Mouse (Mus musculus) megakaryocyte progenitor cell, adult 5-6 weeks (primary cell): Measurements from ENCODE around the gene Kptn. TPM values are rescaled to one million over a fixed set of nuclear protein-coding genes. Genes with fewer than 3 reads are reported as not detected.

Experiments
- ATAC-seq: replicated peaks from 2 replicates; pipeline ENCODE4 v1.8.0; 2016; ENCODE audit warnings: mild to moderate bottlenecking, moderate TSS enrichment, inconsistent platforms; ENCODE audit not compliant: poor library complexity
- total RNA-seq, 2 experiments: library from RNA; stranded (forward) in 1 of 2; stranded (reverse) in 1 of 2; fragments of 157-497, 149-512 nt in 1 of 2; fragments of 200-1000 nt in 1 of 2; gene quantifications; 2 replicates each; pipeline versions ENCODE4 v1.2.3 to v1.2.4; 2015 to 2017

Gene Kptn
- total RNA-seq (2015) (8.1 and 10.7 TPM in 2 replicates), total RNA-seq (2017) (8.3 and 10.6 TPM in 2 replicates)

DNA sequence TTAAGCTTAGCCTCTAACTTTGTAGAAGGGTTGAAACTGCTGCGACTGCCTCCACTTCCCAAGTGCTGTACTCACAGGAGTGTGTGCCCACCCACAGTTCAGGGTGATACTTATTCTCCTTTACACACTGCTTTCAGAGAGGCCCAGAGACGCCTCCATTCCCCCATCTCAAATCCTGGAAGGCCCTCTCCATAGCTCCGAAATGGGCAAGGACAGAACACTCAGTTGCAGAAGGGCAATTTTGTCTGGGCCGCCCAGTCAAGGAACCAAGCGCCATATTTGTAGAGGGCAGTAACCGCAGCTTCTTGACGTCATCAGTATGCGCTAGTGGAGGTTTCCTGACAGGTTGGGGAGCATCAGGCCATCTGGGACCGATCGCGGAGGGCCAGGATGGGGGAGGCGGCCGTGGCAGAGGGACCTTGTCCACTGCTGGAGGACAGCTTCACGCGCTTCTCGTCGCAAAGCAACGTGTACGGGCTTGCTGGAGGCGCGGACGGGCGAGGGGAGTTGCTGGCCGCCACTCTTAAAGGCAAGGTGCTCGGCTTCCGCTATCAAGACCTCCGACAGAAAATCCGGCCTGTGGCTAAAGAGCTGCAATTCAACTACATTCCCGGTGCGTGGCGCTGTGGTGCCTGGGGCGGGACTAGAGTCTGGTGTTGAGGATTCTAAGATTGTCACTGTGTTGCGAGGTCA, at the start of gene Kptn:
TSS of gene Kptn (plus strand) at position 327 of the 693 bp plus-strand sequence.
- ATAC-seq = peak; percentile 95

DNA sequence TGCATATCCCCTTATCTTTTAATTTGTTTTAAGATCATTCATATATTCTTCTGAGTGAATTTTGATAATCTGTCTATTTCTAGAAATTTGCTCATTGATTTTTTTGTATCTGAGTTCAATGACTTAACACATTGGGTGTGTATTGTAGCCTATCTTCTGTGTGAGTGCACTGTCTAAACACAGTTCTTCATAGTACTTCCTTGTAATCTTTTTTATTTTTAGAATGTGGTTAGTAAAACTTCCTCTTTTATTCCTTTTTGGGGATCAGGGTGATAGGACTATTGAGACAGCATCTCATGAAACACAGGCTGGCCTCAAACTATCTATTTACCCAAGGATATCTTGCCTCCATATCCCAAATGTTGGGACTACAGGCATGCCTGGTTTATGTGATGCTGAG, 48.8 kb upstream of the Kptn start:
- ATAC-seq = peak; percentile 94

DNA sequence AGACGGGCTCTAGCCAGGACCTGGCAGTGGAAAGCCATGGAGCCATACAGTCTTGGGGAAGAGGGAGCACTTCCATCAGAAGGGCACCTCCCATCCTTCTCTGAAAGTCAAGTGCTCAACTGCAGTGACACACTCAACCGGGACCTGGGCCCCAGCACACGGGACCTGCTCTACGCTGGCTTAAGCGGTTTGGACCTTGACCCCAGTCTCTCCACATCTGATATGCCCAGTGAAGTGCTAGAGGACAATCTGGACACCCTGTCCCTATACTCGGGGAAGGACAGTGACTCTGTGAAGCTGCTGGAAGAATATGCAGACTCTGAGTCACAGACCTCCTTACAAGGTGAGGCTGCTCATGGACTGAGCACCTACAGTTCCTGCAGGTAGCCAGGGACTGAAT, 47.8 kb upstream of the Kptn start:
- no peak for ATAC-seq

DNA sequence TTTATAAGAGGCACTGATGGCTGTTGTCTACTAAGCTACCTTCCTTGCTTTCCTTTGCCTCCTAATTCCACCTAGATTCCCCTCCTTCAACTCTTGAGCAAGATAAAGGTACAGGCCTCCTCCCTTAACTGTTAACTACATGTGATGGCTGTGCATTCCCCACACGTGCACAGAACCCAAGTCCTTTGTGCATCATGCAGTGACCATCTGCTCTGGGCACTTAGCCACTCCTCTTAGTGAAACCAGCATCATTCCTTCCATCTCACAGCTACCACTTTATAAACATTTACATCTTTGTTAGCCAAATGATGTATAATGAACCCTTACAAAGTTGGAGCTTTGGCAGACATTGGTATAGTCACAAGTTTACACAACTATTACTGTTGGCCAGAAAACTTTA, 39.7 kb upstream of the Kptn start:
- ATAC-seq = no peak

DNA sequence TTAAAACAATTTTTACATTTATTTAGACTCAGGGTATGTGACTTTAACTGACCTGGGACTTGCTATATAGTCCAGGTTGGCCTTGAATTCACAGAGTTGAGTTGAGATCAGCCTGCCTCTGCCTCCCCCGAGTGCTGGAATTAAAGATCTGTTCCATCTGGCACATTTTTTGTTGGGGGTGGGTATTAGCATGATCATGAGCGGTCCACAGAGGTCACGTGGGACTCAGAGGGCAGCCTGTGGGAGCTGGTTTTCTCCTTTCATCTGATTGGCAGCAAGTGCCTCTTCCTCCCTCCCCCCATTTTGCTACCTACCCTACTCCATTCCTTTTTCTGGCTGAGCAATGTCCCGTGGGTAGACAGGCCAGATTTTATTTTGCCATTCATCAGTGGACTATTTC, 39.1 kb upstream of the Kptn start:
- ATAC-seq = no peak

DNA sequence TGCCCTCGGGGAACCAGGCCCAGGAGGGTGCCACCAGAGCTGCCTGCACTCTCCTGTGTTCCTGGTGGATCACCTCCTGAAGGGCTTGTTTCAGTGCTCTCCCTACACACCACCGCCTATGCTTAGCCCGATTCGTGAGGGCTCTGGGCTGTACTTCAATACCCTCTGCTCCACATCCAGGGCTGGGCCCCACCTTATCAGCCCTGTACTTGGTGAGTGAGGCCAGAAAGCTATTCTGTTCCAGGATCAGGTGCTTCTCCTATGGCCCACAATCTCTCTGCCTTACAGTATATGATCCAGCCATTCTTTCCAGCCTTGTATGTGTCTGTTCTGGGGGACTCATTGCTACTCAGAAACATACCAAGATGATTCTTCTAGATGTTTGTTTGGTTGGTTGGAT, 36.3 kb upstream of the Kptn start:
- ATAC-seq = no peak

DNA sequence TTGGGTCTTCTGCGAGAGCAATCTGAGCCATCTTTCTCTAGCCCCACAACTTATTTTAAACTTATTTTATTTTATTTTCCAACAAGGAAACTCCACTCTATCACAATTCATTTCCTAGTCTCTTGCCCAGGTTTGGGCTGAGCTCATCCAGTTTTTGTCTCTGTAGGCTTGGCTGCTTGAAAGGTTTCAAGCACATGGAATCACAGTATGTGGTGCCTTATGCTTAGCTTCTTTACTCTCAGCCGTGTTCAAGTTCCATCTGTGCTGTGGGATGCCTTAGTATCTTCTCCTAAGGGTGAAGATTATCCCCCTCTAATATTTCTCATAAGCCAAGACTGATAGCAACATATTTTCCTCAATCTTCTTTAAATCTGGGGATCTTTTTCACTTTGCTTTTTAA, 32.1 kb upstream of the Kptn start:
- no peak for ATAC-seq

DNA sequence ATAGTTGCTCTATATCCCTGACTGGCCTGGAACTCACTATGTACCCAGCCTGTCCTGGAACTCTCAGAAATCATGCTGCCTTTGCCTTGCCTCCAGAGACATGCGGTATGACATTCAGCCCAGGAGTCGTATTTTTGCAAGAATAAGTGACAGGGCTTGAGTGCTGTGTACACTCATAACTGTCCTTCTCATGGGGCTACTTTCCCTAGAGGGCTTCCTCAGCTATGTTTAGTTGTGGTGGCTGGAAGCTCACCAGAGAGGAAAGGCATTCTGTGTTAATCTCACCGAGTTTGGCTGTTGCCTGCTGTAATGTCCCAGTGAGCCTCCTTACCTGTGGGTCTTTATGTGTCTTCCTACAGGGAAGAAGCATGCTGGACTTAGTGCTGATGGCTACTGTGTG, 25.1 kb upstream of the Kptn start:
- no peak for ATAC-seq

DNA sequence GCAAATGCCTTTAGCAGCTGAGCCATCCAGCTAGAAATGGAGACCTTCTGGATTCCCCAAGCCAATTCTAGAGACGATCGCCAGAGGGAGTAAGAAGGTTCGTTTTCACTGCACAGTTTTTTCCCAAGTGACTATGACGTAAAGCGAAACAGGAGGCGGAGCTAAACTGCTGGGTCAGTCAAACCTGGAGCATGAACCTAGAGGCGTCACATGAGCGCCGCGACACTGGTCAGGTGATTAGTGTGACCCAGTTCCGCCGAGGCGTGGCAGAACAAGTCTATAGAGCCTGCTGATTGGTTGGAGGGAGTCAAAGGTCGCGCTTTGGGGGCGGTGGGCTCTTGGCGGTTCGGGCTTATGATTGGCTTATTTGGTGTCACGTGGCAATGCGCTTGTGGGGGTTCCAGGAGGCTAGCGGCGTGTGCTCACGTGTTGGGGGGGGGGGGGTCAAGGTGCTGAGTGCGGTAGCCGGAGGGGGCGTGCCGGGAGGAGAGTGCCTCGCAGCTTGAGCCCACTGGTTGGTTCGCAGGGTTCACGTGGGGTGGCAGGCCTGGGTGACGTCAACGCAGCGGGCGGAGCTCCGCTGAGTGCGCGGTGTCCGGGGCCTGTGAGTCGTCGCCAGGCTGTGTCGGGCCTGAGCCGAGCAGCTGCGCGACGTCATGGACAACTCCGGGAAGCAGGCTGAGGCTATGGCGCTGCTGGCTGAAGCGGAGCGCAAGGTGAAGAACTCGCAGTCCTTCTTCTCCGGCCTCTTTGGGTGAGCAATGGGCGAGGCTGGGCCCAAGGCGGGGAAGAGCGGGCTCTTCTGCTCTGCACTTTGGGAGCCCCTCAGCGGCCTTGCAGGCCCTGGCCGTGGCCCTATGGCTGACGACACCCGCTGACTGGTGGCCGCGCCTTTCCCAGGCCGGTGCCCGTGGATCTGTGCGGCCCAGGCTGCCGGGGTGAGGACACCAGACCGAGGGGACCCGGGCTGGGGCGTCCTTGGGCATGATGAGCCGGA, 21.4 kb upstream of the Kptn start, which contains the start of gene Napa:
TSS of gene Napa (plus strand) at position 438 of the 997 bp plus-strand sequence.
- peak; percentile 86 for ATAC-seq

DNA sequence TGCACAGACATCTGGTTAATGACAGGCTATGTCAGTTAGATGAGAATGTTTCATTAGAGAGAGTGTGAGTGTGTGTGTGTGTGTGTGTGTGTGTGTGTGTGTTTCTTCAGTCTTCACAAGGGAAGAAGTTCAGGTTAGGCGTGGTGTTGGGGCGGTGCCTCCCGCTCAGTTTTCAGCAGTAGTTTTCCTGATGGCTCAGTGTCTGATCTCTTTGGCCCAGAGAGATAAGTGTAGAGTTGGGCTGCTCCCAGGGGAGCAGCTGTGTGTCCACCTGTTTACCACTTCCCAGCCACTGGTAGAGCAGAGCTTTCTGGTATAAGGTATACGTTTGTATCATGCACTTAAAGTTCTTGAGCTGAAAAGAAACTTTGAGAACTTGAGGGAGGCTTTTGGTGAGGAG, 19.8 kb upstream of the Kptn start:
- ATAC-seq = no peak

DNA sequence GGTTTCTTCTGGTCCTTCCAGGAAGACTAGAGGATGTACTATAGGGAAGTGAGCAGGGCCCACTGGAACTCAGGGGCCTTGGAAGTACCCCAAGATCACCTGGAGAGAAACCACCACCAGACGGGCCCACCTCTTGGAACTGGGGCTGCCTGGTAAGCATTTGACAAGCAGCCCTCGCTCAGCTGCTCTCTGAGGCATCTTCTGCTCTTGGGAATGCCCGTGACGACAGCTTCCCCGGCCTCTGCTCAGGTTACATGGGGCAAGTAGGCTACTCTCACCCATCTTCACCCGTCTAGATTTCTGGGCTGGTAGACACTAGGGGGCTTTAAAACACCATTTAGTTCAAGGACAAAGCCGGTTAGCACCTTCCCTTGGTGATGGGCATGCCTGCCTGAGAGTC, 18.6 kb upstream of the Kptn start:
- no peak for ATAC-seq

DNA sequence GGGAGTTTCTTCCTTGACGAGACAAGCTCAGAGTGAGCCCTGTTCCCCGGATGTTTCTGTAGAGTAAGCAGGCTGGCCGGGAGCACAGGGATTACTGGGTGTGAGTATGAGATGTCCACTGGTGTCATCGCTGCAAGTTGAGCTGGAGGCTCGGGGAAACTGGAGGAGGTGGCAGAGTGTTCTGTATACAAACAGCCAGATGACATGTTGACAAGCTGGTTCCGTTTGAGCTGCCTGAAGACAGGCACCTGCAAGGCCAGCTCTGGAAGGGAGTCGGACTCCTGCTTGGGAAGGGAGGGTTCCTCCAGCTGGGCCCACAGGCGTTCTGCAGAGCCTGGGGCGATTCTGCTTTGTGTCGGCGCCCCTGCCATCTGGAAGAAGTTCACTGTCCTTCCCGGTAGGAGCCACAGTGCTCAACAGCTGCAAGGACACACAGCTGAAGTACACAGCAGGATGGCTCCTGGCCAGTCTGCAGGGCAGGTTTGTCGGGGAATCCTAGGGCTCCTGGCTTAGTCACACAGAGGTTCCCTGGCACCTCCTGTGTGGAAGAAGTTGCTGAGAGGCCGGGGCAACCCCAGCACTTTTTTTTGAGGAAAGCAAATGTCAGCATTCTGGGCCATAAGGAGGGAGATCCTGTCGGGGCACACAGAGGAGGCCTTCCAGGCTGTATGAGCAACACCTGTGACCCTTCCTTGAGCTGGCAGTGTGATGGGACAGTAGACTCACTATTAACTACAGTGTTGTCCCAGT, 17.8 kb upstream of the Kptn start:
- no peak for ATAC-seq

DNA sequence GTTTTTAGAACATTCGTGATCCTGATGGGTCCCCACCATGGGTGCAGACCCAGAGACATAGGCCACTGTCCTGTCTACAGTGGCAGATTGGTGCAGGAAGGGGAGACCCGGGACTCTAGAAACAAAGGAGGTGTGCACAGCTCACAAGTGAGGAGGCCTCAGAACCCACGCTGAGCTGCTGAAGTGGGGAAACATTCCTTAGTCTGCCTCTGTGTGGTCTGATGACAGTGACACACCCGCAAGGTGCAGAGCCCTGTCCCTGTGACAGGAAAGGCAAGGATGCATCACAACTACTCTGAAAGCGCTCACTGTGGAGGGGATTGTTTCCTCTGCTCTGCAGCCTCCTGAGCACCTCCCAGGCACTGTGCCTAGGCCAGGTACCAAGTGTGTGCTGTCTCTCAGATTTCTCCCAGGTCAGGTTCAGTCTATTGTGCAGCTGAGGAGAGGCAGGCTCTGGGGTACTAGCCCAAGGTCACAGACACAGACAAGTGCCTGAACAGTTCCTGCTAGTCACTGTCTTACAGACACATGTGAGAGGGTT, 16.9 kb upstream of the Kptn start:
- ATAC-seq = no peak

DNA sequence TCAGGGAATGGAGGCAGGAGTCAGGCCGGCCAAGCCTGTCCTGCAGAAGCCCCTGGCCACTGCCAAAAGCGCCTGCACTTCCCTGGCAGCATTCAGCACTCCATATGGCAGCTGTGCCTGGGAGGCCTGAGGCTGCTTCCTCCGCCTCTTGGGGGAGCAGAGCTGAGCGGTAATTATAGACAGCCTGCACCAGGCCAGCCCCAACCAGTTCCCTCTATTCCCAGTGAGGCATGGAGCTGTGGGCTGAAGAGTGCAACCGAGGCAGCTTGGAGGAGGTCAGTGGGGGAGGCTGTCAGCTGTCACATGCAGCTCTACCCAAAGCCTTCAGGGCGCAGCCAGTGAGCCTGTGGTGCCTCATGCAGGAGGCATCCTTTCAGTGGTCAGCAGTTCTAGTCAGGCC, 15.9 kb upstream of the Kptn start:
- no peak for ATAC-seq

DNA sequence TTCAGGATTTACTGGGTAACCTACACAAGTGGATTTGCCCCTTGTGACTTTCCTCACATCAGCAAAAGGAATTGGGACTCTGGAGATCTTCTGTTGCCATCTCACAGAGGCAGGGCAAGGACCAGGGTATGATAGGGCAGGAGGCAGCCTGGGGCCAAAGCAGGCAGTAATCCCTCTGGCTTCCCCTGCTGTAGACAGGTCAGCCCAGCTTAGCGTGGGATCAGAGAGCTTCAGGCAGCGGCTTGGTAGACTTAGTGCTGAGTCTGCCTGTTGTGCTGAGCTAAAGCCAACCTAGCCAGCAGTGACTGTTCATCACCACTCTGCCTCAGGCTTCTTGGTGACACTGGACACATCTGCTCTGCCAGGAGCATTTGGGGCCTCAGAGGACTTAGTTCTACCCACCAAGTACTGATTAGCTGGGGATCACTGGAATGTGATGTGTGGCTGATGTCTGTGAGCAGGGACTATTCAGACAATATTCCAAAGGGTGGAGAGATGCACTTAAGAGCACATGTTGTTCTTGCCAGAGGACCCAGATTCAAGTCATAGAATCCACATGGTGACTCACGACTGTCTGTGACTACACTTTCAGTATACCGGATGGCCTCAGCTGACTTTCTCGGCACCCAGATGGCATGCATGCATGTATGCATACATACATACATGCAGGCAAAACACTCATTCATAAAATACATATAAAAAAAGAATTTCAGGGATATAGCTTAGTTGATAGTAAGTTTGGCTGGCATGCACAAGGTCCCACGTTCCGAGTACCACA, 14.9 kb upstream of the Kptn start:
- ATAC-seq = no peak

DNA sequence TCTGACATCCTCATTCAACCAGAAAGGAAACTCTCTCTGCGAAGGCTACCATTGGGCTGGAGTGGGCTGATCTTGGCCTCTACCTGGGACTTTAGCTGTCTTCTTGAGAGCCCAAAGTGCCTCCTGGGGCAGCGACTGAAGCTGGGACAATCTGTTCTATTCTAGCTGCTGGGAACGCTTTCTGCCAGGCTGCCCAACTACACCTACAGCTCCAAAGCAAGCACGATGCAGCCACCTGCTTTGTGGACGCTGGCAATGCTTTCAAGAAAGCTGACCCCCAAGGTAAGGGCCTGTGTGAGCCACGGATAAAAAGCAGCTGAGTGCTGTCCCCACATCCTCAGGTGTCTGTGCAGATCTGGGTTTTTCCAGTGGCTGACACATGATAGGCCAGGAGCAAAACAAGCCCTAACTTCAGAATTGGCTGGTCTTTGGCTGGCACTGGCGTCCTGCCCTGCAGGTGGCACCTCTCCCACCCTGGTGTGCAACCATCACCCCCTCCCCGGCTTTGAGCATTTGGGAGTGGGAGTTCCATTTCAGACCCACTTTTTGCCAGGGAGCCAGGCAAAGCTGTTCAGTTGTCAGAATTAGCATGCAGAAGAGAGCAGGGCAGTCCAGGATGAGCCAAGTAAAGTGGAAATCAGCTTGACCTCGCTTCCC, 10.7 kb upstream of the Kptn start:
- no peak for ATAC-seq

DNA sequence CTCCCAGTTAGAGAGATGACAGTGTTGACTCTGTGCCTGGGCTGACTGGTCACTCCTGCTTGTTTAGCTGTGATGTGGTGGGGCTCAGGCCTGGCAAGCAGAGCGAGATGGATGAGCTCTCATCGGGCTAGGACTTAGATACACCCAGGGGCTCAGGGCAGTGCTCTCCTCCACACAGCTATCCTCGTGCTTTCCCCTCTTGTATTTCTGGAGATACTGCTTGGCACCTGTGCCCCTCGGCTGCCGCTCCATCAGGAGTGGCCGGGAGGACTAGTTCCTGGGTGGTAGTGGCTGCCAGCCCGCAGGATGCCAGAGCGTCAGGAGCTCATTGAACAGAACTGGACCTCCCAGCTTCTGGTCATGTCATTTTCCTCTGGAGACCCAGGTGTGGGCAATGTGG, 9.5 kb upstream of the Kptn start:
- no peak for ATAC-seq

DNA sequence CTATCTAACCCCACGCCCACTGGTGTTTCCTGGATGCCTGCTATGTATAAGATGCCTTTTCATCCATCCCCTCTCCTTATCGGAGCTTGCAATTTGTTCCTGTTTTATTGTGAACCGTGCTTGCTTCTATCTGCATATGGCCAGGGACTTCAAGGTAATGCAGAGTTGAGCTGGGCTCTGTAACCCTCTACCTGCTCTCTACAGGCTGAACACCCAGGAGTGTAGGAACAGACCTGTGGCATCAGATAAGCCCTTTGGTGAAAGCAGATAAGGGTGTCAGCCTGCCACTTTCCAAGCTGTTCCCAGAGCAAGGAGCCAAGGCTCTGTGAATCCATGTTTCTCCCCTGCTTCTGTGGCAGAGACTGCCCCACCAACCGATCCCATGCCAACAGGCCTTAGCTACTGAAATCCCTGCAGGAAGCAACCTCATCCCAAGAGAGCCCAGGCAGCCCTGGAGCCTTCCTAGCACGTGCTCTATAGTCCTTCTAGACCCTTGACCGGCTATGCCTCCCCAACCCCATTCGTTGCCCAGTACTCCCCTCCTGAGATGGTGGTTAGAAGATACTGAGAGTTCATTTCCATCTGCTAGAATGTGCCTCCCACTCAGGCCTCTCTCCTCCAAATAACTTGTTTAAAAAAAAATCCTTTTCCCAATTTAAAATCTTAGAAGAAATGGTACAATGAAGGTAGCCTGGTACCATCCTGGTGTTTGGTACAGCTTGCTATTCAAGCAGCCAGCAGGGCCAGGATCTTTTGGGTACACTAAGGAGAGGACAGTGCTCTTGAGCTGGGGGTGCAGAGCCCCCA, 8.2 kb upstream of the Kptn start:
- ATAC-seq = no peak

DNA sequence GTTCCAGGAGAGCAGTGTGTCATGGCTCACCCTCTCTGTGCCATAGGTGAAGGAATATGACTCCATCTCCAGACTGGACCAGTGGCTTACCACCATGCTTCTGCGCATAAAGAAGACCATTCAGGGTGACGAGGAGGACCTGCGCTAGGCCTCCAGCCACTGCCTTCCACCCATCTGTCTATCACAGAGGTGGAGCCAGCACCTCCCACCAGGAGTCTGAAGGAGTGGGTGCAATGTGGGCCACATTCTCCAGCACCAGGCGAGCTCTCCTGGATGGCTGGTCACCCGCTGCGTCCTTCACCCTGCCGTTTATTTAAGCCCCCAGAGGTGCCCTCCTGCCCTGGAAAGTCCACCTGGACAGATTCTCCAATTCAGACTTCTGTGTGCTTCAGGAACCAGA, 3.3 kb upstream of the Kptn start:
- no peak for ATAC-seq
